Mouse (Mus musculus) retina, postnatal 1 day (tissue): ENCODE measurements around the gene Phactr3.
"Not testable (repeated sequence)": the region's sequence is repeated elsewhere in the genome, so short reads cannot be mapped to it uniquely, and the experiment has no call there.

Experiments
- DNase-seq: peaks from one replicate; pipeline ENCODE4 v3.0.0-alpha.2; 2012

Gene Phactr3

GRCm38 (mm10) chr2:178118801-178119560 lies at the start of gene Phactr3:
TSS of gene Phactr3 (plus strand) at chr2:178118975.
- DNase-seq = peak; percentile 43

GRCm38 (mm10) chr2:178078166-178078717 lies 40.5 kb upstream of the Phactr3 start, which contains the start of gene Zfp931:
TSS of gene Zfp931 (minus strand) at chr2:178078476.
- DNase-seq = not testable (repeated sequence)

- DNase-seq = no peak
These were observed 29.2 kb upstream of the Phactr3 start for GRCm38 (mm10) chr2:178089586-178089985.

- peak; percentile 61 for DNase-seq
These were observed 20.8 kb upstream of the Phactr3 start for GRCm38 (mm10) chr2:178098021-178098420.

- peak; percentile 69 for DNase-seq
These were observed 16.8 kb upstream of the Phactr3 start for GRCm38 (mm10) chr2:178101957-178102356.

GRCm38 (mm10) chr2:178117946-178118345 lies 829 bp upstream of the Phactr3 start:
- peak; percentile 76 for DNase-seq

- no peak for DNase-seq
These were observed 983 bp downstream of the Phactr3 start for GRCm38 (mm10) chr2:178119561-178120355.

- DNase-seq = no peak
These were observed 1.5 kb downstream of the Phactr3 start for GRCm38 (mm10) chr2:178120356-178120645.

GRCm38 (mm10) chr2:178120651-178121374 lies 2.0 kb downstream of the Phactr3 start:
- DNase-seq = no peak

- no peak for DNase-seq
These were observed 2.6 kb downstream of the Phactr3 start for GRCm38 (mm10) chr2:178121375-178121688.

GRCm38 (mm10) chr2:178121946-178122665 lies 3.3 kb downstream of the Phactr3 start:
- no peak for DNase-seq

- no peak for DNase-seq
These were observed 4.7 kb downstream of the Phactr3 start for GRCm38 (mm10) chr2:178123466-178123865.

- no peak for DNase-seq
These were observed 6.7 kb downstream of the Phactr3 start for GRCm38 (mm10) chr2:178125427-178125826.

GRCm38 (mm10) chr2:178126041-178126820 lies 7.5 kb downstream of the Phactr3 start:
- DNase-seq = no peak

GRCm38 (mm10) chr2:178128594-178128993 lies 9.8 kb downstream of the Phactr3 start:
- no peak for DNase-seq

GRCm38 (mm10) chr2:178129161-178129560 lies 10.4 kb downstream of the Phactr3 start:
- no peak for DNase-seq

GRCm38 (mm10) chr2:178129676-178130075 lies 10.9 kb downstream of the Phactr3 start:
- DNase-seq = no peak

GRCm38 (mm10) chr2:178130536-178130935 lies 11.8 kb downstream of the Phactr3 start:
- DNase-seq = no peak

- DNase-seq = no peak
These were observed 12.2 kb downstream of the Phactr3 start for GRCm38 (mm10) chr2:178131011-178131410.

- DNase-seq = no peak
These were observed 13.0 kb downstream of the Phactr3 start for GRCm38 (mm10) chr2:178131606-178132365.

GRCm38 (mm10) chr2:178135713-178136112 lies 16.9 kb downstream of the Phactr3 start:
- DNase-seq = no peak
